Mouse (Mus musculus): ENCODE measurements at regions not wholly inside any gene's neighbourhood (a gene's known extent, or its start where the extent isn't known, plus 50 kb on each side); places are given as distances from the start of the nearest gene placed in this dataset.
A peak's percentile ranks its signal among the peaks of the same experiment; 100 is the strongest.

- 32% methylated on average over 8 of the region's 8 CpGs for WGBS
- H3K4me3 ChIP-seq (replicated peaks), result no peak overlapping the region
Measured at GRCm38 (mm10) chr17:64914302-64914701, 78.4 kb upstream of the 4930583I09Rik start.

GRCm38 (mm10) chr17:64908671-64909070 lies 72.8 kb upstream of the 4930583I09Rik start:
- Histone ChIP-seq H3K9me3 (replicated peaks) (0 out of 2 replicates have a peak, but pooled peaks cover 3% of the 10 kb centered on the region), H3K27ac (replicated peaks) (no peak overlapping the region), H3K4me3 (replicated peaks) (no peak overlapping the region), H3K4me2 (no peak overlapping the region), H3K9ac (replicated peaks) (no peak overlapping the region), H3K4me1 (no peaks in the 10 kb centered on the region), H3K36me3 (no peaks in the 10 kb centered on the region), H3K27me3 (replicated peaks) (no peaks in the 10 kb centered on the region)
- no peak for ATAC-seq (ENCODE audit: low FRiP score)
- 82% methylated on average over 1 of the region's 1 CpGs for WGBS

More at GRCm38 (mm10) chr17:64914302-64914701, 78.4 kb upstream of the 4930583I09Rik start:
- H3K36me3 ChIP-seq, result no peaks in the 10 kb centered on the region
- H3K27ac ChIP-seq (replicated peaks), result no peak overlapping the region
- H3K9ac ChIP-seq (replicated peaks), result no peak overlapping the region
- ATAC-seq (ENCODE audit: low FRiP score), result no peak
- no peaks in the 10 kb centered on the region for H3K9me3 ChIP-seq (replicated peaks)
- H3K4me2 ChIP-seq, result no peak overlapping the region
- H3K4me1 ChIP-seq, result peaks cover 22% of the 10 kb centered on the region
- H3K27me3 ChIP-seq (replicated peaks), result no peaks in the 10 kb centered on the region

- Histone ChIP-seq H3K4me1 (peaks cover 14% of the 10 kb centered on the region), H3K4me2 (no peak overlapping the region), H3K27ac (replicated peaks) (peak overlapping the region; percentile 3; the same call in 1 of the 2 replicates), H3K27me3 (replicated peaks) (no peaks in the 10 kb centered on the region), H3K36me3 (no peaks in the 10 kb centered on the region), H3K9me3 (replicated peaks) (no peaks in the 10 kb centered on the region), H3K4me3 (replicated peaks) (no peak overlapping the region), H3K9ac (replicated peaks) (no peak overlapping the region)
- ATAC-seq (ENCODE audit: low FRiP score), result peak; percentile 57; the same call in 1 of the 2 replicates
- WGBS, result 48% methylated on average over 17 of the region's 17 CpGs
Measured at GRCm38 (mm10) chr17:64901721-64902623, 66.1 kb upstream of the 4930583I09Rik start.

- no peak for ATAC-seq (ENCODE audit: low FRiP score)
Measured at GRCm38 (mm10) chr17:64897473-64897872, 61.6 kb upstream of the 4930583I09Rik start.

GRCm38 (mm10) chr17:64895886-64896285 lies 60.0 kb upstream of the 4930583I09Rik start:
- Histone ChIP-seq H3K27me3 (replicated peaks) (no peaks in the 10 kb centered on the region), H3K4me3 (replicated peaks) (no peak overlapping the region), H3K36me3 (no peaks in the 10 kb centered on the region), H3K4me2 (no peak overlapping the region), H3K4me1 (no peaks in the 10 kb centered on the region), H3K27ac (replicated peaks) (no peak overlapping the region), H3K9ac (replicated peaks) (no peak overlapping the region), H3K9me3 (replicated peaks) (no peaks in the 10 kb centered on the region)
- ATAC-seq (ENCODE audit: low FRiP score), result no peak
- WGBS, result 93% methylated on average over 10 of the region's 10 CpGs

More at GRCm38 (mm10) chr17:64897473-64897872, 61.6 kb upstream of the 4930583I09Rik start:
- Histone ChIP-seq H3K27ac (replicated peaks) (no peak overlapping the region), H3K4me1 (peaks cover 10% of the 10 kb centered on the region), H3K9me3 (replicated peaks) (no peaks in the 10 kb centered on the region), H3K9ac (replicated peaks) (no peak overlapping the region), H3K27me3 (replicated peaks) (no peaks in the 10 kb centered on the region), H3K4me2 (no peak overlapping the region), H3K4me3 (replicated peaks) (no peak overlapping the region), H3K36me3 (no peaks in the 10 kb centered on the region)
- 18% methylated on average over 1 of the region's 1 CpGs for WGBS

- 55% methylated on average over 10 of the region's 10 CpGs for WGBS
- Histone ChIP-seq H3K36me3 (no peaks in the 10 kb centered on the region), H3K9me3 (replicated peaks) (no peaks in the 10 kb centered on the region)
Measured at GRCm38 (mm10) chr17:64895466-64895865, 59.6 kb upstream of the 4930583I09Rik start.

GRCm38 (mm10) chr17:64893182-64893902 lies 57.5 kb upstream of the 4930583I09Rik start:
- ATAC-seq (ENCODE audit: low FRiP score), result no peak
- no peak overlapping the region for H3K27ac ChIP-seq (replicated peaks)
- H3K4me3 ChIP-seq (replicated peaks), result no peak overlapping the region
- WGBS, result 47% methylated on average over 7 of the region's 7 CpGs
- H3K27me3 ChIP-seq (replicated peaks), result no peaks in the 10 kb centered on the region
- no peaks in the 10 kb centered on the region for H3K36me3 ChIP-seq
- H3K4me2 ChIP-seq, result no peak overlapping the region
- no peaks in the 10 kb centered on the region for H3K4me1 ChIP-seq
- no peak overlapping the region for H3K9ac ChIP-seq (replicated peaks)
- no peaks in the 10 kb centered on the region for H3K9me3 ChIP-seq (replicated peaks)

More at GRCm38 (mm10) chr17:64895466-64895865, 59.6 kb upstream of the 4930583I09Rik start:
- Histone ChIP-seq H3K27ac (replicated peaks) (no peak overlapping the region), H3K27me3 (replicated peaks) (no peaks in the 10 kb centered on the region), H3K4me1 (no peaks in the 10 kb centered on the region), H3K9ac (replicated peaks) (no peak overlapping the region), H3K4me3 (replicated peaks) (no peak overlapping the region), H3K4me2 (no peak overlapping the region)
- ATAC-seq (ENCODE audit: low FRiP score), result no peak
